Mouse (Mus musculus): ENCODE results near the gene Adcy6. TPM values are rescaled to one million over a fixed set of nuclear protein-coding genes. Genes with fewer than 3 reads are reported as not detected.

Adcy6 gene
- polyA plus RNA-seq, 1 experiment from 2014 or later: 10.2 TPM

DNA sequence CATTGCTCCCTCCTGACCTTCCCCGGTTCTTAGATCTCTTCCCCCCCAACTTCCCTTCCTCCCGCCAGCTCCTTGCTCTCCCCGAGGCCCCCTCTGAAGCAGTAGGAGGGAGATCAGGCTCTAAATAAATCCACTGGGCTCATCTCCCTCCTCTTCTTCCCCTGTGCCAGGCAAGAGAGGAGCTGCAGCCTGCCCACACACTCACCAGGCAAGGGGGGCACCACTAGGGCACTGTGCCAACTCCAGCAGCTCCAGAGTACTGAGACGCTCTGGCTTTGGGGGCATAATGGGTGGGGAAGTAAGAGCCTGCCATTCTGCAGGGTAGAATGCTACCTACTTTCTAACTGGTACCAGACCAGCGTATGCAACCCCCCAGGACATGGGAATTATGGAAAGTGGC is 26.6 kb upstream of the Adcy6 start:
- ATAC-seq: no peak

DNA sequence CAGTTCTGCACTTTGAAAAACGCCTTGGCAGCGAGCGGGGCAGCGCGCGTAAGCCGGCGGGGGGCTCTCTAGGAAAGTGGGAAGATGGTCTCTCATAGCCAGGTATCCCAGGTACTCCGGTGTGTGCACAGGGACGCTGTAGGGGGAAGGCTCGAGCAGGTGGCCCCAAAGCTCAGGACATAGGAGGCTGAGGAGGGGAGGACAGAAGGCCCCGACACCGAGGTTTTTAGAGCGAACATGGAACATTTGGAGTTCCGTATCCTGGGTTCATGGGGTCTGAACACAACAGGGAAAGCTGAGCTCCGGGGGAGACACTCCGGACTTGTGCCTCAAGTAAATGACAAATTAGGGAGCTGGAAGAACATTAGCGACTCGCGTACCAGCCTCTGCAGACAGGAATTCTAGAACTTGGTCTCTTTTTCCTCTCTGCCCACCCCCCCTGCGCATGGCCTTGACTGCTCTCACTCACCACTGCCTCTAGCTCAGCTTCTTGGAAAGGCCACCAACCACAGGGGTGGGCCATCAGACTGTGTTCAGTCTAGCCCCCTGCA is 25.5 kb upstream of the Adcy6 start:
- Histone ChIP-seq H3K27me3 (replicated peaks) (peaks cover 98% of the 10 kb centered on the region), H3K9ac (peak overlapping the region; percentile 60; the same call in 1 of the 2 replicates)
- 3% methylated on average over 21 of the region's 21 CpGs for WGBS (ENCODE audit: insufficient replicate concordance)

More for the DNA sequence above, 26.6 kb upstream of the Adcy6 start:
- Histone ChIP-seq H3K27ac (no peak overlapping the region), H3K9ac (no peak overlapping the region), H3K4me2 (no peak overlapping the region), H3K36me3 (no peaks in the 10 kb centered on the region), H3K4me3 (no peak overlapping the region), H3K9me3 (replicated peaks) (no peaks in the 10 kb centered on the region), H3K4me1 (peaks cover 40% of the 10 kb centered on the region), H3K27me3 (replicated peaks) (peaks cover 98% of the 10 kb centered on the region)
- WGBS (ENCODE audit: insufficient replicate concordance): 48% methylated on average over 5 of the region's 5 CpGs

DNA sequence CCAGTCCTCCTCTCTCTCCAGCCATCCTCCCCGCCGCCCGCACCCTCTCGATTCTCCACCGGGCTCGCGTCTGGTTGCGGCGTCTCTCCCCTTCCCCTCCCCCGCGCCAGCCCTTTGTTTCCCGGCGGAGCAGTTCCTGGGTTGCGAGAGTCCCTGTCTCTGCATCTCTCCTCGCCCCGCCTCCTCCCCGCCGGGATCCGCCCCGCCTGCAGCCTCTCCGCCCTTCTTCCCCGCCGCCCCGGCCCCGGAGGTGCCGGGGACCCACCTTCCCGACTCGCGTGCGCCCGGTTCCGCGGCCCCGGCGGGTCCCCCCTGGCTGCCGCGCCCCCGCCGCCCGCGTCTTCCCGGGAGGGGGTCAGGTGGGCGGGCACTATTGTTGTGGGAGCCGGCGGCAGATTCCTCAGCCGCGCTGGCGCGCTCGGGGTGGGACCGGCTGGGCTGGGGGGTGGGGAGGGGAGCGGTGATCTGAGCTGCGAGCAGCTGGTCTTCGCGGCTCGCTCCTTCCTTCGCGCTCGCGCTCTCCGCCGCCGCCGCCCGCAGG is 24.7 kb upstream of the Adcy6 start:
- H3K27ac ChIP-seq: no peak overlapping the region
- H3K4me3 ChIP-seq: peak overlapping the region; percentile 66
- peaks cover 98% of the 10 kb centered on the region for H3K27me3 ChIP-seq (replicated peaks)
- no peaks in the 10 kb centered on the region for H3K9me3 ChIP-seq (replicated peaks)
- peak overlapping the region; percentile 94 for H3K4me2 ChIP-seq
- WGBS (ENCODE audit: insufficient replicate concordance): 2% methylated on average over 53 of the region's 65 CpGs
- H3K36me3 ChIP-seq: no peaks in the 10 kb centered on the region
- ATAC-seq: no peak; the same call in 1 of the 2 replicates
- peaks cover 46% of the 10 kb centered on the region for H3K4me1 ChIP-seq
- H3K9ac ChIP-seq: peak overlapping the region; percentile 60

More for the DNA sequence above, 25.5 kb upstream of the Adcy6 start:
- H3K27ac ChIP-seq: no peak overlapping the region
- peak overlapping the region; percentile 66 for H3K4me3 ChIP-seq
- H3K4me2 ChIP-seq: peak overlapping the region; percentile 94
- H3K4me1 ChIP-seq: peaks cover 46% of the 10 kb centered on the region
- H3K9me3 ChIP-seq (replicated peaks): no peaks in the 10 kb centered on the region
- no peaks in the 10 kb centered on the region for H3K36me3 ChIP-seq
- ATAC-seq: no peak

DNA sequence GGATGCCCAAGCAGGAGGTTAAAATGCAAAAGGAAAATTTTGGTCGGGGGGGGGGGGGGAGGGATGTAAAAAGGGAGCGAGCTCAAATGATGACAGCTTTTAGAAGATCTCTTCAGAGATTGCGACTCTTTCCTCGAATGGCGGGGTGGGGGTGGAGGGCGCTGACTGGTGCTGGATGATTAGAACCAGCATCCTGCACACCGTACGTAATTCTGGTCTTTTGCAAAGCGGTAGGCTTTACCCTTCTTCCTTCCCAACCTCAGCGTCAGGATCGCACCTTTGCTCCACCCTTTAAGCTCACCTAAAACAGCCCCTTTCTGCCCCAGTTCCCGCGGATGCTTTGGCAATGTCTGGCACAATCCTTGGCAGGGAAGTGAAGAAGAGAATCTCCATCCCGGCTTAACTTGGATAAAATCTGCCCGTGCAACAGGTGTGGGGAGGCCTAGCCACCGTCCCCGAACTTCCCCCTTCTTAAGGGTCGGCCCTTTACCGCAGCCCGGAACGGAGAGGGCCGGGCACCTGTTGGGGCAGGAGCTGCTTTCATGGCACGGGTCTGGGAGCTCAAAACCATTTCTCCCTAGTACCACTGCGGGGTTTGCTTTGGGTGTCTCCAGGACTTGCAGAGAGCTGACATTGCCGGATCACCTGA is 24.1 kb upstream of the Adcy6 start:
- no peaks in the 10 kb centered on the region for H3K9me3 ChIP-seq (replicated peaks)
- H3K4me2 ChIP-seq: peak overlapping the region; percentile 94
- no peak overlapping the region for H3K27ac ChIP-seq
- no peak overlapping the region for H3K9ac ChIP-seq
- peaks cover 48% of the 10 kb centered on the region for H3K4me1 ChIP-seq
- peak overlapping the region; percentile 66 for H3K4me3 ChIP-seq
- no peaks in the 10 kb centered on the region for H3K36me3 ChIP-seq
- WGBS (ENCODE audit: insufficient replicate concordance): 2% methylated on average over 25 of the region's 25 CpGs
- ATAC-seq: no peak
- H3K27me3 ChIP-seq (replicated peaks): peaks cover 98% of the 10 kb centered on the region

DNA sequence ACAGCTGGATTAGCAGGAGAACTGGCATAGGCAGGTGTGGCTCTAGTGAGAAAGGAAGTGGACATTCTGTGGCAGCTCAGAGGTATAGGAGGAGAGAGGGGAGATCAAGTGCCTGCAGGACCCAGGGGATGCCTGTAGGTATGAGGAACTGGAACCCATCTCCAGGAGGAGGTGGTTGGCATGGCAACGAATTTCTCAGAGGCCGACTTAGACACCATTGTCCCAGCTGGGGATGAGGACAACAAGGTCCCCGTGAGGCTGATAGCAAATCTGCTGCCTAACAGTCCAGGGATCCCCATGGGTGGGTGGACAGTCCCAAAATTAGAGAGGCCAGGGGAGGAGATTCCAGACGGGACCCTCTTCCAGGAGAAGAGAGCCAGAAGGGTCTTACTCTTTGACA is 23.0 kb upstream of the Adcy6 start:
- no peak for ATAC-seq

DNA sequence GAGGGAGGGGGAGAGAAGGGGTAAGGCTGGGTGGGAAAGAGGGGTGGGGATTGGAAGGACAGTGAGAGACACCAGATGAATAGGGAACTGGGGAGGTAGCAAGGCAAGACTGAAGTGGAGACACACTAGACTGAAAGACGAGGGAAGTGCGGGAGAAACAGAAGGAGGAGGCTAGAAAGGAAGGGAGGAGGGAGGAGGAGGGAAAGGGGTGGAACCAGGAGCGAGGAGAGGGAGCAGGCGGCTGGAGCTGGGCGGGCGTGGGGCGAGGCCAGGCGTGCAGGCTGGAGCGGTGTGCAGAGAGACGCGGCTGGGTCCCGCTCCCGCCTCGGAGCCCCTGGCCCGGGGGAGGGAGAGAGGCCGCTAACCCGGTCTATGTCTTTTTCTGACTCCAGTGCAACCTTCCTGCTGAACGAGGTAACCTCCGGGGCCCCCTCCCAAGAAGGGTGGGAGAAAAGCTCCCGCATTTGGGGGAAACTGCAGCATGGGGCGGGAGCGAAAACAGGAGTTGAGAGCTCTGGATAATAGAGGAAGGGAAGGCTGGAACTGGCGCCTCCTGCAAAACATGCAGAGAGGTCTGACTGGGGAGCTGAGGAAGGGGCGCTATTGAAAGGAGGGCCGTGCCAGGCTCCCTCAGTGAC is 22.4 kb upstream of the Adcy6 start:
- no peak for ATAC-seq
- Histone ChIP-seq H3K9me3 (replicated peaks) (no peaks in the 10 kb centered on the region), H3K36me3 (no peaks in the 10 kb centered on the region), H3K27me3 (replicated peaks) (peaks cover 100% of the 10 kb centered on the region), H3K4me2 (peak overlapping the region; percentile 94), H3K27ac (no peak overlapping the region), H3K4me1 (peaks cover 55% of the 10 kb centered on the region), H3K4me3 (peak overlapping the region; percentile 26), H3K9ac (no peak overlapping the region)
- WGBS (ENCODE audit: insufficient replicate concordance): 1% methylated on average over 25 of the region's 25 CpGs

More for the DNA sequence above, 23.0 kb upstream of the Adcy6 start:
- H3K4me1 ChIP-seq: peaks cover 55% of the 10 kb centered on the region
- 1% methylated on average over 4 of the region's 4 CpGs for WGBS (ENCODE audit: insufficient replicate concordance)
- no peak overlapping the region for H3K27ac ChIP-seq
- peak overlapping the region; percentile 26; the same call in 1 of the 2 replicates for H3K4me3 ChIP-seq
- peak overlapping the region; percentile 94 for H3K4me2 ChIP-seq
- no peaks in the 10 kb centered on the region for H3K36me3 ChIP-seq
- no peak overlapping the region for H3K9ac ChIP-seq
- H3K9me3 ChIP-seq (replicated peaks): no peaks in the 10 kb centered on the region
- peaks cover 100% of the 10 kb centered on the region for H3K27me3 ChIP-seq (replicated peaks)

DNA sequence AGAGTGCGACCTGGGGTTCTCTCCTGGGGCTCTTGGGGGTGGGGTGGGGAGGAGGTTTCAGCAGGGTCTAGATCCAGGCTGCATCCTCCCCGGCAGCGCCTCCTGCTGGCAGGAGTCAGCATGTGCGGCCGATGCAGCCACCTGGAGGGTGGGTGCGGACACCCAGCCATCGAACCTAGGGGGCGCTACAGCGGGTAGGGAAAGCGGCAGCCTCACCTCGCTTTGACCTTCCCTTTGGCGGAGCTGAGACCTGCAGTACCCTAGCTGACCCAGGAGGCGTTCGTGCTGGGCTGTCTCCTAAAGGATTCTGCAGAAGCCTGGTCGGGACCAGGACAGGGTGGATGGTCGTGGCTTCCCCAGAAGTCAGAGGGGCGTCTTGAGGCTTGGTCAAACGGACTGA is 21.6 kb upstream of the Adcy6 start:
- peak overlapping the region; percentile 94 for H3K4me2 ChIP-seq
- H3K27me3 ChIP-seq (replicated peaks): peaks cover 100% of the 10 kb centered on the region
- peaks cover 55% of the 10 kb centered on the region for H3K4me1 ChIP-seq
- no peak overlapping the region for H3K9ac ChIP-seq
- 2% methylated on average over 18 of the region's 18 CpGs for WGBS (ENCODE audit: insufficient replicate concordance)
- peak; percentile 35 for ATAC-seq
- peak overlapping the region; percentile 26; the same call in 1 of the 2 replicates for H3K4me3 ChIP-seq
- no peaks in the 10 kb centered on the region for H3K36me3 ChIP-seq
- H3K27ac ChIP-seq: no peak overlapping the region
- H3K9me3 ChIP-seq (replicated peaks): 0 out of 2 replicates have a peak, but pooled peaks cover 4% of the 10 kb centered on the region

DNA sequence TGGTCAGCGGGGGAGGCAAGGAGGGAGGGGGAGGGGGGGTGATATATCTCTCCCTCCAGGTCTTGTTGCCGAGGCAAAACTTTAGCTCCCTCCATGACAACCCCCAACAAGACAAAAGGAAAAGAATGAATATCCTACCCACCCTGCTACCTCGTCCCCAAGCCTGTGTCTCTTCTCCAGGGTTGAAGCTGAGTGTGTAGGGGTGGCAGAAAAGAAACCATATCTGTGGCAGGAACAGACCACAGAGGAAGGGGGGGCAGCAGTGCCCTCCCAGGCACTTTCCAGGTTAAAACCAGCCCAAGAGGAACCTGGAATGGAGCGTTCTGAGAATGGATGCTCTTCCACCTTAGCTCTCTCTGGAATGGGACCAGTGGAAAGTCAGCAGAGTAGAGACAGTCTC is 20.7 kb upstream of the Adcy6 start, which contains the start of gene Cacnb3:
Gene Cacnb3 (plus strand): TSS at position 301 of the 400 bp plus-strand sequence.
- H3K4me3 ChIP-seq: peak within 1 kb of the TSS; percentile 26; the same call in 1 of the 2 replicates
- 0 out of 2 replicates have a peak, but pooled peaks cover 4% of the 10 kb centered on the region for H3K9me3 ChIP-seq (replicated peaks)
- 27% methylated on average over 4 of the region's 4 CpGs for WGBS (ENCODE audit: insufficient replicate concordance)
- H3K4me1 ChIP-seq: peaks cover 54% of the 10 kb centered on the region
- H3K27ac ChIP-seq: no peak within 1 kb of the TSS
- H3K27me3 ChIP-seq (replicated peaks): peaks cover 100% of the 10 kb centered on the region
- no peak for ATAC-seq
- no peak within 1 kb of the TSS for H3K9ac ChIP-seq
- no peaks in the 10 kb centered on the region for H3K36me3 ChIP-seq
- peak within 1 kb of the TSS; percentile 94 for H3K4me2 ChIP-seq

DNA sequence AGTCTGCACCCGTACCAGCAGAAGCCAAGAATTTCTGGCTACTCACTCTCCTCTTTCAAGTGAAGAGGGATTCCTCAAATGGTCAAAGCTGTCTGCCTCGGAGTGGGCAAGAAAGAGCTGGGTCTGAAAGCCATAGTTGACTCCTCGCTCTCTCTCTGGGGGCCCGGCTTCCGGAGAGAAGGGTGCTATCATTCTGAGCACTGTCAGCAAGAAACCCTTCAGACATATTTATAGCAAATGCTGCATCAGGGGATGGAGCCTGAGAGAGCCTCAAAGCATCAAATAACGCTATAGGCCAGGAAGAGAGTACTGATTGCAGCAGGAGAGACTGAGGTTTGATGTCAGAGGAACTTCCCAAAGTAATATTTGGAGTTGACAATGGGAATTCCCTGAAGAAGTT is 19.6 kb upstream of the Adcy6 start:
- no peak for ATAC-seq
- no peak overlapping the region for H3K4me3 ChIP-seq
- 37% methylated on average over 6 of the region's 6 CpGs for WGBS (ENCODE audit: insufficient replicate concordance)

DNA sequence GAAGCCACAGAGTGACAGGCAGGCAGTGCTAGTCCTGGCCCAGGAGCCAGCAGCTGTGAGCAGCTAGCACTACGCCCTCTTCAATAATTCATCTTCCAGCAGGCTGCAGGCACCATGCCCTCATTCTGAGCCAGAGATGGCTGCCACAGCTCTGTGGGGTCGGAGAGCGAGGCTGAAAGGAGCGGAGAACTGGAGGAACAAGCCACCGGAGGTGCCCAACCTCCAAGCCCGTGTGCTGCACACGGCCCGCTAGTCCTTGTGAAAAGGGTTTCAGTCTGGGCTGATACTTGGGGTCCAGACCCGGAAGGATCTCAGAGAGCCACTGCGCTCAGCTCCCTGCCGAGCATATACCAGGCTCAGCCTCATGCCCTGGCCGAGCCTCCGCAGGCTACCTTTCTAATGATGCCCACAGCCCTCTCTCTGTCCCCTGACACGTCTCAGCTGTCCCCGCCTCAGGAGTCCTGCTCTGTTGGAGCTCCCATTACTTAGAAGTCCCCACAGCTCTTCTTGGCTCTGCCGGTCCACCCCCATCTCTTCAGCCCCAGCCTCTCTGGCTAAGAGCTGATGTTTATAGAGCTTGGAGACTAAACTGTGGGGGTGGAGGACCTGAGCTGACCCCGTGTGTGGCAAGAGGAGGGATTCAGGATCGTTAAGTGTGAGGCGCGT is 18.8 kb upstream of the Adcy6 start:
- no peak overlapping the region for H3K9ac ChIP-seq
- H3K9me3 ChIP-seq (replicated peaks): 0 out of 2 replicates have a peak, but pooled peaks cover 4% of the 10 kb centered on the region
- H3K4me1 ChIP-seq: peaks cover 37% of the 10 kb centered on the region
- H3K36me3 ChIP-seq: no peaks in the 10 kb centered on the region
- H3K27me3 ChIP-seq (replicated peaks): peaks cover 95% of the 10 kb centered on the region
- no peak overlapping the region for H3K4me3 ChIP-seq
- H3K4me2 ChIP-seq: peak overlapping the region; percentile 23
- no peak overlapping the region for H3K27ac ChIP-seq
- 0 out of 2 replicates have a peak, but pooled peaks have one; percentile 23 for ATAC-seq
- WGBS (ENCODE audit: insufficient replicate concordance): 14% methylated on average over 20 of the region's 20 CpGs

More for the DNA sequence above, 19.6 kb upstream of the Adcy6 start:
- 0 out of 2 replicates have a peak, but pooled peaks cover 4% of the 10 kb centered on the region for H3K9me3 ChIP-seq (replicated peaks)
- no peak overlapping the region for H3K9ac ChIP-seq
- peaks cover 44% of the 10 kb centered on the region for H3K4me1 ChIP-seq
- H3K4me2 ChIP-seq: no peak overlapping the region
- no peaks in the 10 kb centered on the region for H3K36me3 ChIP-seq
- peaks cover 97% of the 10 kb centered on the region for H3K27me3 ChIP-seq (replicated peaks)
- H3K27ac ChIP-seq: no peak overlapping the region

DNA sequence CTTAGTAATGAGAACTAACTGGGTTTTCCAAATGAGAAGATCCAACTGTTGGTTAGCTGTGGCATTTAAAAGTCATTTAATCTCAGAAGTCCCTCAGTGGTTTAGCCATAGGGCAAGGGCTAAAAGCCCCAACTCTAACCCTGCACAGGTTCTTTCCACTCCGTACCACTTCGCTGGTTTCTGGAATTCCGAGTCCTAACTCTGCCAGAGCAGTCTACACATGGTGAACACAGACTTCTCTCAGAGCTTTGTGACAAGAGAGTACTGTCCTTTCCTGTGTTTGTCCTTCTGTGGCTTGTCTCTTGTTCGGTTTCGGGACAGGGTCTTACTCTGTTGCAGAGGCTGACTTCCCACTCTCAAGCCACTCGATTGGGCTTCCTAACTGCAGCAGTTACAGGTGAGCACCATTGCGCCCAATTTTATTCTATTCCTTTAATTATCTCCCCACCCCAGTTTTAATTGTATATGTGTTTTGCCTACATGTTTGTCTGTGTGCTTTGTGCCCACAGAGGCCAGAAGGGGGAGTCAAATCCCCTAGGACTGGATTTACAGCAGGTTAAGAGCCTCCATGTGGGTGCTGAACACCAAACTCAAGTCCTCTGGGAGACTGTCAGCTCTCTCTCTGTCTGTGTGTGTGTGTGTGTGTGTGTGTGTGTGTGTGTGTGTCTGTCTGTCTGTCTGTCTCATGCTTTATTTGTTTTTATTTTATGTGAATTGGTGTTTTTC is 16.8 kb upstream of the Adcy6 start:
- 0 out of 2 replicates have a peak, but pooled peaks cover 4% of the 10 kb centered on the region for H3K9me3 ChIP-seq (replicated peaks)
- H3K4me1 ChIP-seq: peaks cover 17% of the 10 kb centered on the region
- no peak for ATAC-seq
- no peak overlapping the region for H3K9ac ChIP-seq
- H3K27ac ChIP-seq: no peak overlapping the region
- no peak overlapping the region for H3K4me2 ChIP-seq
- peaks cover 94% of the 10 kb centered on the region for H3K27me3 ChIP-seq (replicated peaks)
- H3K36me3 ChIP-seq: no peaks in the 10 kb centered on the region
- WGBS (ENCODE audit: insufficient replicate concordance): 61% methylated on average over 7 of the region's 7 CpGs
- no peak overlapping the region for H3K4me3 ChIP-seq
